Mouse (Mus musculus) midbrain, postnatal 0 days (tissue): ENCODE measurements around the gene Cyct. TPM values are rescaled to one million over a fixed set of nuclear protein-coding genes. Genes with fewer than 3 reads are reported as not detected.

Experiments used
- ATAC-seq: fragments of 200-750 bp; cut with Nextera tagmentation; 2 replicates; pipeline ENCODE4 v1.8.0; 2017; ENCODE audit warnings: moderate number of reproducible peaks, mild to moderate bottlenecking, moderate TSS enrichment, moderate library complexity; ENCODE audit not compliant: low FRiP score
- DNase-seq: peaks from one replicate; pipeline ENCODE4 v3.0.0-alpha.2; 2015; ENCODE audit warnings: low spot score
- H3K27ac ChIP-seq: fragments of 300-500 bp; sonication (generic); 2 replicates; pipeline ENCODE4 v1.5.1; 2014; ENCODE audit warnings: low read depth, mild to moderate bottlenecking, low read length, mixed read lengths
- H3K27me3 ChIP-seq: fragments of 300-500 bp; sonication (generic); 2 replicates; pipeline ENCODE4 v1.6.1; 2014; ENCODE audit warnings: low read length, control low read depth, mixed read lengths; ENCODE audit not compliant: insufficient read depth
- H3K36me3 ChIP-seq: fragments of 300-500 bp; sonication (generic); 2 replicates; pipeline ENCODE4 v1.6.1; 2014; ENCODE audit warnings: low read length, control low read depth, mixed read lengths; ENCODE audit not compliant: insufficient read depth
- H3K4me1 ChIP-seq: fragments of 300-500 bp; sonication (generic); 2 replicates; pipeline ENCODE4 v1.6.1; 2014; ENCODE audit warnings: mild to moderate bottlenecking, control low read depth, antibody characterized with exemption, low read length, mixed read lengths; ENCODE audit not compliant: insufficient read depth
- H3K4me2 ChIP-seq: fragments of 300-500 bp; sonication (generic); 2 replicates; pipeline ENCODE4 v1.6.1; 2014; ENCODE audit warnings: low read depth, mild to moderate bottlenecking, low read length, mixed read lengths; ENCODE audit not compliant: poor library complexity, severe bottlenecking
- H3K4me3 ChIP-seq: fragments of 300-500 bp; sonication (generic); 2 replicates; pipeline ENCODE4 v1.5.1; 2014; ENCODE audit warnings: low read depth, mild to moderate bottlenecking, low read length, moderate library complexity
- H3K9ac ChIP-seq: fragments of 300-500 bp; sonication (generic); replicated peaks from 2 replicates; pipeline ENCODE4 v1.6.1; 2014; ENCODE audit warnings: mild to moderate bottlenecking, low read length, moderate library complexity, mixed read lengths; ENCODE audit not compliant: poor library complexity, severe bottlenecking
- H3K9me3 ChIP-seq: fragments of 300-500 bp; sonication (generic); 2 replicates; pipeline ENCODE4 v1.6.1; 2016; ENCODE audit warnings: low read length, control low read depth
- CTCF ChIP-seq: IDR thresholded peaks from 2 replicates; pipeline ENCODE4 v1.5.1; 2016; ENCODE audit warnings: antibody characterized with exemption, mild to moderate bottlenecking
- WGBS: fragments of 180-500 bp; shearing (Covaris S2); extraction: QIAGEN DNeasy Blood & Tissue Kit; methylation state at CpG from one replicate; pipeline ENCODE4 v1.1.7; 2014; 5-methylcytosine and 5-hydroxymethylcytosine counted together
- polyA plus RNA-seq: library from polyadenylated mRNA; unstranded; fragments of >200 nt; fragmentation: Nextera tagmentation; extraction: Ambion mirVana; gene quantifications from 2 replicates; pipeline ENCODE4 v1.2.1, GENCODE M21; 2015
- total RNA-seq: library from RNA; depleted of rRNA; stranded (reverse); fragments of >200 nt; gene quantifications from 2 replicates; pipeline ENCODE4 v1.2.3, GENCODE M21; 2014; rRNA removed

Cyct gene
- total RNA-seq (not detected in 2 replicates), polyA plus RNA-seq (0.25 and 0.82 TPM in 2 replicates)

DNA sequence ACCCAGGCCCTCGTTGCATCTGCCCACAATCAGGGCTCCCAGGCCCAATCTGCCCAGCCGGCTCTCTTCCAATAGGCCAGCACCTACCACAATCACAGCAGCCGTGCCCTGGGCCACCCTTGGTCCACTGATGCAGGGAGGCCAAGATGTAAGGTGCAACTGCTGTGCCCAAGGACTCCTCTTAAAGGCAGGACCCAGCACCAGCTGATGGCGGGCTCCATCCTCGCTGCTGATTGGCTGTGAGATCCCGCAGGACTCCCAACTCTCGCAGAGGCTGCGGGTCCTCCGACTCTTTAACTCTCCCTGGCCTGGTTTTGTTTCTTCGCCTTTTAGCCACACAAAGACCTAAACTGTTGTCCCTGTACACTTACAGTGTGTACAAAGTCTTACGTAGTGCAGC is at the start of gene Cyct:
Gene Cyct (minus strand): TSS at position 225 of the 400 bp plus-strand sequence.
- Histone ChIP-seq H3K27me3 (no peaks in the 10 kb centered on the region), H3K9me3 (no peaks in the 10 kb centered on the region), H3K4me3 (no peak within 1 kb of the TSS), H3K4me1 (no peaks in the 10 kb centered on the region), H3K9ac (no peak within 1 kb of the TSS), H3K36me3 (no peaks in the 10 kb centered on the region), H3K27ac (no peak within 1 kb of the TSS), H3K4me2 (no peak within 1 kb of the TSS)
- 86% methylated on average over 11 of the region's 11 CpGs for WGBS
- TF ChIP-seq CTCF: no peak
- ATAC-seq (no peak), DNase-seq (no peak)

DNA sequence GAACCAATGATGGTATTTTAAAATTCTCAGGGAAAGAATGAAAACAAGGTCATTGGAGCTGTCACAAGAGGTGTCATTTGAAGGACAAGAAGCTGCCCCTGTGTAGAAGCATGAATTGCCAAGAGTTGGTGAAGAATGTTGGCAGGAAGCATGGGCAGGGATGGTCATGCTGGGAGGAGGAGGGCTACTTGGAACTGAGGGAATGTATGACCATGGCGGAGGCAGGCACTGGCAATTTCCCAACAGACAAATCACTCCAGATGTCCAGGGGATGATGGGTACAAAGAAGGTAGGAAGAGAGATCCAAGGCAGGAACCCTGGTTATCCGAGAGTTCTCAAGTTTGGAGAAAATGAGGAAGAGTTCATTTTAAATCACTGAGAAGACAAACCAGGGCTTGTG is 49.7 kb upstream of the Cyct start:
- Histone ChIP-seq H3K27me3 (no peaks in the 10 kb centered on the region), H3K9ac (no peak overlapping the region), H3K4me3 (no peak overlapping the region), H3K4me1 (peaks cover 4% of the 10 kb centered on the region), H3K4me2 (no peak overlapping the region), H3K27ac (no peak overlapping the region), H3K9me3 (no peaks in the 10 kb centered on the region), H3K36me3 (no peaks in the 10 kb centered on the region)
- ATAC-seq (no peak), DNase-seq (no peak)
- TF ChIP-seq CTCF: no peak
- WGBS: 89% methylated on average over 2 of the region's 2 CpGs

DNA sequence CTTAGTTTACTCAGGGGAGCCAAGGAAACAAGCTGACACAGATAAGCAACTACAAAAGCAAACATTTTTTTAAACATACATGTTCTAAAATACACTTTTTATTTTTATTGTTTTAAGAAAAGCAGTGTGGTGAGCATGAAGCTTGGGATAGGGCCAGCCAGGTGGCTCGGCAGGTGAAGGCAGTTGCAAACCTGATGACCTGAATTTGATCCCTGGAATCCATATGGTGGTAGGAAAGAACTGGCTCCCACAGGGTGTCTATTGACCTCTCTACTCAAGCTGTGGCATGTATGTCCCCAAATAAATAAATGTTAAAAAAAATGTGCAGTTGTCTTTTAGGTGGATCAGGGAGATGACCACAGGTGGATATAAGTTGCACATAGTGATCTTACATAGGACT is 49.3 kb upstream of the Cyct start:
- 86% methylated on average over 1 of the region's 1 CpGs for WGBS
- Histone ChIP-seq H3K4me2 (no peak overlapping the region), H3K9me3 (no peaks in the 10 kb centered on the region), H3K36me3 (no peaks in the 10 kb centered on the region), H3K27me3 (no peaks in the 10 kb centered on the region), H3K9ac (no peak overlapping the region), H3K4me3 (no peak overlapping the region), H3K4me1 (peaks cover 4% of the 10 kb centered on the region), H3K27ac (no peak overlapping the region)
- no peak for ATAC-seq
- no peak for TF ChIP-seq CTCF
- no peak for DNase-seq

DNA sequence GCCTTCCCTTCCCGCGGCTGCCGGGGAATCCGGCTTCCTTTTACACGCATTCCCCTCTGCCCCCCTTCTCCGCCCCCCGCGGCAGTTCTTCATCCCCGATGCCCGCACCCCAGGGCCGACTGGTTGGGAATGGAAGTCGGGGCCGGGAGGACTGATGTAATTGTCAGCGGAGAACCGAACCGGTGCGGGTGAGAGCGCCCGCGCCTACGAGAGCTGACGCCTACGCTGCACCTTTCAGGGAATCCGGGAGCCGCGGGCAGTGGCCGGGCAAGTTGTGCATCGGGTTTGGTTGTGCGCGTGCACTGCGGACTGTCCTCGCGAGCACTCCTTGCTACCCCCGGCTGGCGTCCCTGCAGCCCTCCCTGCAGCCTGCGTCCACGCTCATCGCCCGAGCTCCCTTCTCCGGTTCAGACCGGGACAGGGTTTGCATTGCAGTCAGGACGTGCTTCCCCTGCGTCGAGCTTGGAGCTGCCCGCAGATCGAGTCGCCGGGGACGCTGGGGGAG is 46.7 kb upstream of the Cyct start:
- H3K9me3 ChIP-seq: no peaks in the 10 kb centered on the region
- under 1% methylated on average over 42 of the region's 49 CpGs for WGBS
- peak overlapping the region; percentile 96 for H3K9ac ChIP-seq
- peak overlapping the region; percentile 83 for H3K4me2 ChIP-seq
- peak overlapping the region; percentile 95 for H3K27ac ChIP-seq
- H3K4me1 ChIP-seq: peaks cover 4% of the 10 kb centered on the region
- no peak for TF ChIP-seq CTCF
- DNase-seq (peak; percentile 73), ATAC-seq (peak; percentile 71)
- no peaks in the 10 kb centered on the region for H3K36me3 ChIP-seq
- H3K4me3 ChIP-seq: peak overlapping the region; percentile 96
- no peaks in the 10 kb centered on the region for H3K27me3 ChIP-seq

DNA sequence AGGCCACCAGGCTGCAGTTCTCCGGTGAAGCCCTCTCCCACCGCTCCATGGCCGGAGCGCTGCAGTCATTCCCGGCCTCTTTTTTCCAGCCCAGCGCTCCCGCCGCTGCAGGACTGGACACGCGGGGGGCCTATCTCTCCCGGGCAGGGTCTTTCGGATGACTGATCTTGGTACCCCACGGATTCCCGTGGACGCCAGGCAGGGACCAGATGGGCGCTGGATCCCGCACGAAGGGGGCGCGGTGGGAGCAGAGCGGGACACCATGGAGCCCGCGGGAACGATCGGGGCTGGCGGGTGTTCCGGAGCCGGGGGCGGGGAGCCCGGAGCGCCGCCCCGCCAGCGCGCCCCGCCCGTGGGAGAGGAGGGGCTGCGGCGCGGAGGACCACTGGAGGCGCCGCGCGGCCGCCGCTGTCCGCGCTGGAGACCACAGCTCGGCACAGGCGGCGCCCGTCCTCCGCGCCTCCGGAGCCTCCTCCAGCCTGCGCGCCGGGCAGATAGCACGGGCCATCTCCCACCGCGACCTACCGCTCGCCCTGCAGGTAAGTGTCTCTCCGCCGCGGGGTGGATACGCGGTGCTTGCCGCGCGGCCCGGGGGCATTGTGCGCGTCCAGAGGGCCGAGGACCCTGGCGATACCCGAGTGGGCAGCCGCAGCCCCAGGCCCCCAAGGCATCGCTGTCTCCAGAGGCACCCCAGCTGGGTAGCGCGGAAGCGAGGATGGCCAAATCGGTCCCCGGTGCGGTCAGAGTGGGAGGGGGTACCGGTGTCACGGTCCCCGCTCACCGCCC is 46.1 kb upstream of the Cyct start, which contains the start of gene Osbpl6:
Gene Osbpl6 (plus strand): TSS at position 358 of the 786 bp plus-strand sequence.
- peak; percentile 29 for TF ChIP-seq CTCF
- Histone ChIP-seq H3K27me3 (no peaks in the 10 kb centered on the region), H3K4me3 (peak within 1 kb of the TSS; percentile 96), H3K4me1 (peaks cover 4% of the 10 kb centered on the region), H3K9me3 (no peaks in the 10 kb centered on the region), H3K27ac (peak within 1 kb of the TSS; percentile 95), H3K4me2 (peak within 1 kb of the TSS; percentile 83), H3K9ac (peak within 1 kb of the TSS; percentile 96), H3K36me3 (no peaks in the 10 kb centered on the region)
- WGBS: 0% methylated on average over 69 of the region's 89 CpGs
- ATAC-seq: peak; percentile 93
- DNase-seq: peak; percentile 85

DNA sequence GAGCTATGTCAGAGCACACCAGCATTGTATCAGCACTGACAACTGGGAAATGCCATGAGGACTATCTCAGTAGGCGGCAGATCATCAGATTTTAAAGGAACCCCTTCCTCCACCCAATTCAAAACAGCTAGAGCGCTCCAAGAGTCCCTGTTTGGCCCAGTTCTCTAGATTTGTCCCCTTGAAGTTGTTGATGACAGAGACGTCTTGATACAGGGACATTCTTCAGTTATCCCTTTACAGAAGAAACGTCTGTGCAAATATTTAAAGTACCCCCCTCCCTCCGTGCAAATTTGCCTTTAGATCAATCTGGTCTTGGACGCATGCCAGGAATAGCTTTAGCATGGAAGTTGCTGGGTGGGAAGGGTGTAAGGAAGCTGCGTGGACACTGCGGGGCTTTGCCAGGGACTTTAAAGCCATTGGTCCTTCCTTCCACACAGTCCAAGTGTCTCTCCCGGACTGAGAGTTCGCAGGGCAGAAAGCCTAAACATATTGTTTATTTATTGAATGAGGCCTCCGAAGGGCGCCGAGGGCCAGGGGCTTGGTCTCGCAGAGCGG is 45.4 kb upstream of the Cyct start:
- Histone ChIP-seq H3K4me2 (peak overlapping the region; percentile 83), H3K9me3 (no peaks in the 10 kb centered on the region), H3K27me3 (no peaks in the 10 kb centered on the region), H3K27ac (peak overlapping the region; percentile 95), H3K4me3 (peak overlapping the region; percentile 96), H3K36me3 (no peaks in the 10 kb centered on the region), H3K4me1 (peaks cover 4% of the 10 kb centered on the region), H3K9ac (peak overlapping the region; percentile 96)
- no peak for TF ChIP-seq CTCF
- peak; percentile 57 for DNase-seq
- WGBS: 2% methylated on average over 15 of the region's 15 CpGs
- peak; percentile 54 for ATAC-seq
